Mouse (Mus musculus): Measurements from ENCODE around the gene Camk1.

- TF ChIP-seq POLR2A (IDR thresholded peaks at IDR 0.05; ENCODE audit: low read depth, low read length) (no peak), CTCF (IDR thresholded peaks at IDR 0.05; ENCODE audit: extremely low read depth, insufficient read depth, insufficient read length, insufficient replicate concordance) (no peak)
These were observed 47.7 kb downstream of the Camk1 start for GRCm38 (mm10) chr6:113296046-113296445.

Measured in spleen, adult 2 months (tissue).